Mouse (Mus musculus) cerebellum, adult 8-10 months (tissue): ENCODE results near the gene Slc16a11.

ENCODE experiments used
- DNase-seq: peaks from one replicate; pipeline ENCODE4 v3.0.0; 2022

Gene Slc16a11

DNA sequence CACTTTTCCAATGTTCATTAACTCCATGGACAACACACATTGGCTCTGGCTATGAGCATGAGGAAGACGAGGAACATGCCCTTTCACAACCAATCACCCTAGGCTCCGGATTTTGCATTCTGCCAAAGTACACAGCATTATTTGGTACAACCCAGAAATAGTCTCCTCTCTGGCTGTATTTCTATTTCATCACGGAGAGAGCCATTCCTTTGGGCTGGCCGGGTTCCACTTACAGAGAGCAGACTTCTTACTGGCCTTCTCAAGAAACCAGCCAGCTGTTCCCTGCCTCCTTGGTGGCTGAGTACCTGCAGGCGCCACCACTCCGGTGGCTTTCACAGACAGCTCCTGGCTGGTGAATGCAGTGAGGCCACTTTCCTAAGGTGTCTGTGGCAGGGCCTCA lies at the start of gene Slc16a11:
Gene Slc16a11 (plus strand): TSS at position 330 of the 400 bp plus-strand sequence.
- DNase-seq = peak; percentile 42

DNA sequence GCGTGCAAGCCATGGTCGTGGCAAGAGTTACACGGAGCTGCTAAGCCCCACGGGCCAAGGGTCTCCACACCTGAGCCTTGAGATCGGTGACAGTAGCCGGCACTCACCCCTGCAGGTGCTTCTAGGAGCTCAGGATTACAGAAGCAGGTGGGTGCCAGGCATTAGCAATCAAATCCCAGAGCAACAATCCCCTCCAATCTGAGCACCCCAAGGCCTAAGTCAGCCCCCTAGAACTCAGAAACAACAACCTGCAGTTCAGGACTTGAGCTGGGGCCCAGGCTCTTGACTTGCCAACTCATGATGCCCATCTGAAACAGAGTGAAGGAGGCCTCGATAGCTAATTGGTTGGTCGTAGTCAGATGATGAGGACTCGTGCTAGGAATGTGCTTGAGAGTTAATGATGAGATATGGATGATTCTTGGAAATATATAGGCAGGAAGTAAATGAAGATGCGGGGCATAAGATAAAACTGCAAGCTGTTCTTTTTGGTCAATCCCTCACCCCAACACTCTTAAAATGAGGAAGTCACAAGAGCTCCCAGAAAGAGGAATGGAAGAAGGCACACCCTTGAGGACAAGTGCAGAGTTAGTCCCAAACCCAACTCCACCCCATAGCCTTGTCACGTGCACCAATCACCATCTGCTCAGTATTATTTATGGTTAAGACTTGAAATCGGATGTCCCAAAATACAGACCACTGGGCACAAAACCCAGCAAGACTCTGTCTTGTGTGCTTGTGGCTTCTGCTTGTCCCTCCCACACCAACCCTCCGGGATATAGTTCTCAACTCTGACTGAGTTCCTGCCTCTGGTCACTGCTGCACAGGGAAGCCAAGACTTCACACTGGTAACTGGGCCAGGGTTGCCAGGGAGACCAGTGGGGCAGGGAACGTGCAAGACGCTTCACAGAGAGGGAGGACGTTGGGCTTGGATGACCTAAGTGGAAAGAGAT lies 46.3 kb upstream of the Slc16a11 start:
- no peak for DNase-seq

DNA sequence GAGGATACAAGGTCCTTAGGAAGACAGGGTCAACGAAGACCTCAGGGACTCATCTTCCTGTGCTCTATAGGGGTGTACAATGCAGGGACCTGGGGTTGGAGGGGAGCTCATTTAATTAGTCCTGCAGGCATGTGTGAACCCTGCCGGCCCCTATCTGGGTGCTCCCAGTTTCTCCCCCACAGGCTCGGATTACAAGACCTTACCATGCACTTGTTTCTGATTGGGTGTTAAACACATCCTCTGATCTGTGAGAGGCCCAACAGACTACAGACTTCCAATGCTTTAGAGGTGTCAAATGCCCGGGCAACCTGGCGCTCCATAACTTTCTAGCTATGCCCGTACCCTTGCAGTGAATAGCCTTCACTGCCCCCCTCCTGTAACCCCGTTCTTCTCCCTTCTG lies 44.4 kb upstream of the Slc16a11 start:
- no peak for DNase-seq

DNA sequence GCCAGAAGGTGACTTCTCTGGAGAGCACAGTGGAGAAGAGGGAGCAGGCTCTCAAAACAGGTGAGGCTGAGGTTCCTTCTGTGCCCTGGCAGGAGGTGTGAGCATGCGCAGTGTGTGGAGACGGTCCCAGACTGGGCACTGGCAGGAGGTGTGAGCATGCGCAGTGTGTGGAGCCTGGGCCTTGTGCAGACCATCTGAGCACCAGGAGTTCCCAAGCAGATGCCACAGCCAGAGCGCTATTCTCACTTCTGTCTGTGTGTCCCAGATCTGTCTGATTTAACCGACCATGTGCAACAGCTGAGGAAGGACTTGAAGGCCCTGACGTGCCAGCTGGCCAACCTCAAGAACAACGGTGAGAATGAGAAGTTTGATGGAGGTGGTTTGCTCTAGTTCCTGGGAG lies 43.1 kb upstream of the Slc16a11 start:
- peak; percentile 21 for DNase-seq

DNA sequence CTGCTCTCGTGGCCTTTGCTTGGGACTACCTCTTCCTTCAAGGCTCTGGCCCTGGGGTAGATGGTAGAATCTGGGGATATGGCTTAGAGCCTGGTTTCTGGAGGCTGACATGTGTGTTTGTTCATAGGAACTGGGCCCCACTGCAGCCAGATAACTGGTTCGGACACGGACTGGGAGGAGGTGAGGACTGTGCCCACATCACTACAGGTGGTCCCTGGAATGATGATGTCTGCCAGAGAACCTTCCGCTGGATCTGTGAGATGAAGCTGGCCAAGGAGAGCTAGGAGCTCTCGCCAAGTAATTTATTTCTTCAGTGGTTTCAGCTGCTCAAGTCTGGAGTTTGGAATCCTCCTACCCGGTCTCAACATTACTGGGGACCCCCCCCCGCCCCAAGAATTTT lies 42.3 kb upstream of the Slc16a11 start:
- DNase-seq = peak; percentile 44

DNA sequence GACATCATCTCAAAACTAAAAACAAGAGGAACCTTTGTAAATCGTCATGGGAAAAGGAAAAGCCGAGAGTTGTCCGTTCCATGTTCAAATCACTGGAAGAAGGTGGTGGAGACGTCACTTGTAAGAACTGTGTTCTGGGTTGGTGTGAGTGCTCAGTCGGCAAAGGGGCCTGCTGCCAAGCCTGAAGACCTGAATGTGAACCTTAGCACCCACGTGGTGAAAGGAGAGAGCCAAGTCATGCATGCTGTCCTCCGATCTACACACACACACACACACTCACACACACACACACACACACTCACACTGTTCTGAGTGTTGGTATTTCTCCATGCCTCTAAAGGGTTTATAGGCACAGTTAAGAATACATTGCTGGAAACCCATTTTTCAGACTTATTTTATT lies 41.4 kb upstream of the Slc16a11 start:
- DNase-seq = no peak

- peak; percentile 33 for DNase-seq
Observed at GRCm38 (mm10) chr11:70171847-70172246, 40.7 kb upstream of the Slc16a11 start.

GRCm38 (mm10) chr11:70172298-70172697 lies 40.3 kb upstream of the Slc16a11 start:
- DNase-seq = no peak

DNA sequence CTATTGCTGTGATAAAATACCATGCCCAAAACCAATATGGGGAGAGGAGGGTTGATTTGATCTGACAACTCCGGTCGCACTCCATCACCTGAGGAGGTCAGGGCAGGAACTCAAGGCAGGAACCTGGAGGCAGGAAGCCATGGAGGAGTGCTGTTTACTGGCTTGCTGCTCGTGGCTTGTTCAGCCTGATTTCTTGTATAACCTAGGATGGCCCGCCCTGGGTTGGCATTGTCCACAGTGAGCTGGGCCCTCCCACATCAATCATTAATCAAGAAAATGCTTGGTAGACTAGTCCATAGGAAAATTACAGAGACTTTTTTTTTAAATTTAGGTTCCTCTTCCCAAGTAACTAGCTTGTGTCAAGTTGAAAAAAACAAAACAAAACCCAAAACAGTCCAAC lies 38.1 kb upstream of the Slc16a11 start:
- no peak for DNase-seq

DNA sequence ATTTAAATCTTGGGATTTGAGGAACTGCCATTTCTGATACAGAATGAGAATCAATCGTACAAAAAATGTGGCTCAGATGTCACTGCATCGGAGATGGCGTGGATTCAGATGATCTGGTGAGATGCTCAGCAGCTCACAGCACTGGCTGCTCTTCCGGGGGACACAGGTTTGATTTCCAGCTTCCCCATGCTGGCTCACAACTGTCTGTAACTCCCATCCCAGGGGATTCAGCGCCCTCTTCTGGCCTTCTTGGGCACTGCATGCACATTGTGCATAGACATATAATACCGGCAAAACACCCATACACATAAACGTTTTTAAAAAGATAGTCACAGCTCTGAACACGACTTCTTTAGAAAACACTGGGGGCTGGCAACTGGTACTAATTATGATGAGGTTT lies 34.9 kb upstream of the Slc16a11 start:
- no peak for DNase-seq

GRCm38 (mm10) chr11:70178311-70178710 lies 34.2 kb upstream of the Slc16a11 start:
- no peak for DNase-seq

- no peak for DNase-seq
Observed at GRCm38 (mm10) chr11:70178756-70179155, 33.8 kb upstream of the Slc16a11 start.

GRCm38 (mm10) chr11:70179401-70179800 lies 33.2 kb upstream of the Slc16a11 start:
- DNase-seq = no peak

DNA sequence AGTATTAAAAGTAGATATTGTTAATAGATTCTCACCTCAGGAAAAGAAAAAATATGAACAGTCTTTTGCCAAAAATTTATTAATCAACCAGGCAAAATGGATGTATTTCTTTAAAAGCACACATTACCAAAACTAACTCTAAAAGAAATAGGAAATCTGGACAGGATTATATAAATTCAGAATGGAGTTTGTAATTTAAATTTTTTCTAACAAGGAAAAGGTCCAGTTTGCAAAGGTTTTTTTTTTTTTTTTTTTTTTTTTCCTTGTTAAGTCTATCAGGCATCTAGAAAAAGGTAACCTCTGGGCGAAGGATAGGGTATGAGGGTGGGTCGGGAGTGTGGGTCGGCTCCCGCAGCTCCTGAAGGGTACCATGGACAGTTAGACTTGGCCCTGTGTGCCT lies 32.1 kb upstream of the Slc16a11 start:
- DNase-seq = no peak

GRCm38 (mm10) chr11:70185120-70185519 lies 27.4 kb upstream of the Slc16a11 start:
- DNase-seq = no peak

DNA sequence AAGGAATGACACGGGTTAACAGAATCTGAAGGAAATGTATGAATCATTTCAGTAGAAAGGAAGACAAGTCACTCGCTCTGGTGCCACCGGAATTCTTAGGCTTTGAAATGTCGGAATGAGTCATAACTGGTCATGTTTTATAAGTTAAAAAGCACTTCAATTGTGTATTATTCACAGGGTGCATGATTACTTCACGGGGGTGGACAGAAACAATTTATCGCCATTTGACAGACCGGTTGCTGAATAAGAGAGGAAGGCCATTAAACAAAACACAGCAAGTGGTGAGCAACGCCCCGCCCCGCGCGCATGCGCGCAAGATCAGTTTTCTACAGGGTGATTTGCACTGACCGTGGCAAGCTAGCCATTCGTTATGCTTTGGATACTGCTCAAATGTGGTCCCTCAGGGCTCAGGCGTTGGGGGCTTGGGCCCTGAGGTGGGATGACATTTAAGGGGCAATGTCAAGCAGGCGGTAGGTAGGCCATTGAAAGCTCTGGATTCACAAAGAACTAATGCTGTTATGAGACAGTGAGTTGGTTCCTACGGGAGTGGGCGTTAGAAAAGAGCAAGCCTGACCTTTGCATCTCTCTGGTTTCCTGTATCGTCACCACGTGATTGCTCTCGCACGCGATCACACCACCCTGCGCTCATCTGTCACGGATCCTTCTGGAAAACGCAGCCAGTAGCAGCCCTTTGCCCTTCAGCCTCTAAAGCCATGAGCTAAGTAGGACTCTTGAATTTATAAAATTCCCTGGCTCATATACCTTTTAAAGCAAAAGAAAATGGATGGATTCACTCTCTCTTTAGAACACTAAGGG lies 23.0 kb upstream of the Slc16a11 start:
- no peak for DNase-seq

- no peak for DNase-seq
Observed at GRCm38 (mm10) chr11:70191188-70191587, 21.4 kb upstream of the Slc16a11 start.

DNA sequence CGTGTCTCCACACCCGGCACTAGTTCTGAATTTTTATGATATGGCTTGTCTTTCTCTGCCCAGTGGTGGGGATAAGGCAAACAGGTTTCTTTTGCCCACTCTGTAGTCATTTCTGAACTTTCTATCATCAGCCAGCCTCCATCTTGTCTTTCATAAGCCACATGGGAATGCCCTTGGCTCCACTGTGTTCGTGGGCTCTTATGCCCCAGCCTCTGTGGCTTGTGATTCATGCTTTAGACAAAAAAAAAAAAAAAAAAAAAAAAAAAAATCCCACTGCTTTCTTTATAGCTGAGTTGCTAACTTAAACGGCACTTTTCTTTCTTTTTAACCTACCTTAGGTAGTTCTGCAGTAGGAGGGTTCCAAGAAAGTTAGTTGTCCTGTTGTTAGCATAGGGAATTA lies 20.4 kb upstream of the Slc16a11 start:
- DNase-seq = no peak

DNA sequence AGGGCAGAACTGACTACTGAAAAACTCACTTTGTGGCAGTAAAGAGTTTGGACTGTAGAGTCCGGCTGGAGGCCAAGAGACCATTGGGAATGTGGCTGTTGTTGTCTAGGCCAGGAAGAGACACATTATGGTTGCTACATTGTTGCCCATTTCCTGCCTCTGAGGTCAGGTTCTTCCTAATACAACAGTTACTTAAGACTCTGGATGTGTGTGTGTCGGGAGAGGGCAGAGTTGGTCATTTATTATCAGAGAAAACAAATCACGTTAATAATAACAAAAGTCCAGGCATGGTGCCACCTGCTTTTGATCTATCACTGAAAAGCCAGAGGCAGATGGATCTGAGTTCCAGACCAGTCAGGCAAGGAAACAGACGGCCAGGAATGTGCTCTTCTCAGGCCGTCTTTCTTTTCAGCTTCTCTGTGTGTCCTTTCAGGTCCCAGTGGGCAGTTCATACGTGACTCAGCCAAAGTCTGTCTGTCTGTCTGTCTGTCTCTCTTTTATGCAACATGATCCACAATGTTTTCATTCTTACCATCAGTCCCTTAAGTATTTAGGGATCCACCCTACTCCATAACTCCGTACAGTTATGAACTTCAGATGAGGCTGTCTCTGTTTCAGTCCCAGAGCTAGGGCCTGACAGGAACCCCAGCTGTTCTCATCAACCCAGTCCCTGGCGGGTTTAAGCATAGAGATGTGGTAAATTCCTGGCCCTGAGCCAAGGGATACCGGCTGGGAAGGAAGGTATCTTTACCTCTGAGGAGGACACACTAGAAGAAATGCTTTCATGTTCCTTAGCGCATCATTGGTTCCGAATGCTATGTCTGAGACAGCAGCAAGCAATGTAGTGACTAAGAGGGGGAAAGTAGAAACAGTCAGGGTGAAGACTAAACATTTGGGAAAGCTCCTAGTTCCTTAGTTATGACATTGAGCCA lies 18.9 kb upstream of the Slc16a11 start:
- DNase-seq = no peak

- DNase-seq = no peak
Observed at GRCm38 (mm10) chr11:70198332-70198731, 14.2 kb upstream of the Slc16a11 start.

GRCm38 (mm10) chr11:70199107-70199506 lies 13.4 kb upstream of the Slc16a11 start:
- no peak for DNase-seq

- DNase-seq = no peak
Observed at GRCm38 (mm10) chr11:70200036-70200608, 12.4 kb upstream of the Slc16a11 start.
